Mouse (Mus musculus): ENCODE measurements around the gene Pdk4. TPM values are rescaled to one million over a fixed set of nuclear protein-coding genes. Genes with fewer than 3 reads are reported as not detected.

The Pdk4 gene
- total RNA-seq (2021): 1,000 to 10,000 TPM; 1,129 to 1,477 TPM
- long read RNA-seq, experiment 1, transcript Pdk4-201 (11 exons, 3,484 nt): major isoform, 366 of 803 reads
- long read RNA-seq, experiment 1, partial matches to known transcripts: 20 of 803 reads
- long read RNA-seq, experiment 1, other reads (novel, unspliced or antisense): 416 of 803 reads
- long read RNA-seq, experiment 2, transcript Pdk4-201 (11 exons, 3,484 nt): major isoform, 259 of 358 reads
- long read RNA-seq, experiment 2, partial matches to known transcripts: 18 of 358 reads
- long read RNA-seq, experiment 2, other reads (novel, unspliced or antisense): 78 of 358 reads

GRCm38 (mm10) chr6:5495961-5496853 lies at the start of gene Pdk4:
Gene Pdk4, minus strand, starts transcription at chr6:5496309.
- DNase-seq: peak; percentile 96

- no peak for DNase-seq
Observed at GRCm38 (mm10) chr6:5537855-5538365, 41.8 kb upstream of the Pdk4 start.

GRCm38 (mm10) chr6:5535754-5536153 lies 39.6 kb upstream of the Pdk4 start:
- DNase-seq: no peak

- DNase-seq: no peak
Observed at GRCm38 (mm10) chr6:5517091-5517490, 21.0 kb upstream of the Pdk4 start.

GRCm38 (mm10) chr6:5509757-5510156 lies 13.6 kb upstream of the Pdk4 start:
- DNase-seq: peak; percentile 72

- DNase-seq: peak; percentile 79
Observed at GRCm38 (mm10) chr6:5509303-5509702, 13.2 kb upstream of the Pdk4 start.

GRCm38 (mm10) chr6:5507821-5508220 lies 11.7 kb upstream of the Pdk4 start:
- DNase-seq: no peak

- no peak for DNase-seq
Observed at GRCm38 (mm10) chr6:5506271-5506670, 10.2 kb upstream of the Pdk4 start.

GRCm38 (mm10) chr6:5502810-5503209 lies 6.7 kb upstream of the Pdk4 start:
- DNase-seq: no peak

GRCm38 (mm10) chr6:5501551-5501950 lies 5.4 kb upstream of the Pdk4 start:
- no peak for DNase-seq

- DNase-seq: peak; percentile 43
Observed at GRCm38 (mm10) chr6:5498740-5499139, 2.6 kb upstream of the Pdk4 start.

- no peak for DNase-seq
Observed at GRCm38 (mm10) chr6:5496854-5497235, 736 bp upstream of the Pdk4 start.

- peak; percentile 15 for DNase-seq
Observed at GRCm38 (mm10) chr6:5485028-5485427, 11.1 kb downstream of the Pdk4 start.

GRCm38 (mm10) chr6:5482270-5482783 lies 13.8 kb downstream of the Pdk4 start:
- no peak for DNase-seq

GRCm38 (mm10) chr6:5481066-5481465 lies 15.0 kb downstream of the Pdk4 start:
- DNase-seq: no peak

GRCm38 (mm10) chr6:5474021-5474420 lies 22.1 kb downstream of the Pdk4 start:
- no peak for DNase-seq

GRCm38 (mm10) chr6:5472692-5473091 lies 23.4 kb downstream of the Pdk4 start:
- no peak for DNase-seq

- DNase-seq: no peak
Observed at GRCm38 (mm10) chr6:5470480-5471318, 25.4 kb downstream of the Pdk4 start.

GRCm38 (mm10) chr6:5455836-5456235 lies 40.3 kb downstream of the Pdk4 start:
- no peak for DNase-seq

- no peak for DNase-seq
Observed at GRCm38 (mm10) chr6:5449878-5450277, 46.2 kb downstream of the Pdk4 start.

GRCm38 (mm10) chr6:5448396-5448795 lies 47.7 kb downstream of the Pdk4 start:
- no peak for DNase-seq

- no peak for DNase-seq
Observed at GRCm38 (mm10) chr6:5447546-5447945, 48.6 kb downstream of the Pdk4 start.

Data from gastrocnemius, postnatal 25 days (tissue).